Mouse (Mus musculus) ovary, postnatal 14 days (tissue): ENCODE data around the gene Gpr137c.

Source experiments
- DNase-seq: peaks from one replicate; pipeline ENCODE4 v3.0.0; 2022; ENCODE audit warnings: low spot score

Gene Gpr137c

GRCm38 (mm10) chr14:45291608-45292007, 72.1 kb downstream of the Gpr137c start:
- DNase-seq = no peak

- no peak for DNase-seq
Measured at GRCm38 (mm10) chr14:45303939-45304338, 84.4 kb downstream of the Gpr137c start.

GRCm38 (mm10) chr14:45304389-45304788, 84.9 kb downstream of the Gpr137c start:
- no peak for DNase-seq

GRCm38 (mm10) chr14:45305852-45306251, 86.3 kb downstream of the Gpr137c start:
- no peak for DNase-seq

GRCm38 (mm10) chr14:45307630-45308328, 88.3 kb downstream of the Gpr137c start:
- DNase-seq = no peak

GRCm38 (mm10) chr14:45309646-45310045, 90.1 kb downstream of the Gpr137c start:
- no peak for DNase-seq

- DNase-seq = no peak
Measured at GRCm38 (mm10) chr14:45310101-45310500, 90.6 kb downstream of the Gpr137c start.

- no peak for DNase-seq
Measured at GRCm38 (mm10) chr14:45316927-45317326, 97.4 kb downstream of the Gpr137c start.

GRCm38 (mm10) chr14:45317921-45318411, 98.4 kb downstream of the Gpr137c start:
- no peak for DNase-seq

GRCm38 (mm10) chr14:45318426-45319236, 99.1 kb downstream of the Gpr137c start, which contains the start of gene Ero1l:
Gene Ero1l, minus strand, starts transcription at chr14:45318771.
- DNase-seq = peak; percentile 69

- DNase-seq = no peak
Measured at GRCm38 (mm10) chr14:45319237-45319610, 99.7 kb downstream of the Gpr137c start.

- no peak for DNase-seq
Measured at GRCm38 (mm10) chr14:45320111-45320510, 100.6 kb downstream of the Gpr137c start.

- DNase-seq = no peak
Measured at GRCm38 (mm10) chr14:45321067-45321466, 101.5 kb downstream of the Gpr137c start.

- DNase-seq = no peak
Measured at GRCm38 (mm10) chr14:45321622-45322021, 102.1 kb downstream of the Gpr137c start.

GRCm38 (mm10) chr14:45322450-45322849, 102.9 kb downstream of the Gpr137c start:
- DNase-seq = no peak

- DNase-seq = no peak
Measured at GRCm38 (mm10) chr14:45323320-45323719, 103.8 kb downstream of the Gpr137c start.

- no peak for DNase-seq
Measured at GRCm38 (mm10) chr14:45325471-45325870, 106.0 kb downstream of the Gpr137c start.

GRCm38 (mm10) chr14:45328072-45328713, 108.7 kb downstream of the Gpr137c start:
- DNase-seq = no peak

- no peak for DNase-seq
Measured at GRCm38 (mm10) chr14:45329018-45329588, 109.6 kb downstream of the Gpr137c start.

- peak; percentile 79 for DNase-seq
Measured at GRCm38 (mm10) chr14:45329589-45330181, 110.2 kb downstream of the Gpr137c start, which contains the start of gene Psmc6. Gene Psmc6, plus strand, starts transcription at chr14:45329788.
